Mouse (Mus musculus) liver, embryonic 14.5 days (tissue): ENCODE results near the gene Pdap1. TPM values are rescaled to one million over a fixed set of nuclear protein-coding genes. Genes with fewer than 3 reads are reported as not detected.
"Not testable (repeated sequence)": the region's sequence is repeated elsewhere in the genome, so short reads cannot be mapped to it uniquely, and the experiment has no call there.

ENCODE experiments used
- ATAC-seq: fragments of 200-750 bp; cut with Nextera tagmentation; 2 replicates; pipeline ENCODE4 v1.8.0; 2017; ENCODE audit warnings: moderate number of reproducible peaks, mild to moderate bottlenecking, moderate library complexity; ENCODE audit not compliant: insufficient read depth
- DNase-seq, 3 experiments: peaks; one replicate each; pipeline ENCODE4 v3.0.0-alpha.2; 2012 to 2013; ENCODE audit warnings: low read depth in 3 of 3, low spot score in 3 of 3
- H3K27ac ChIP-seq: fragments of 300-500 bp; sonication (generic); 2 replicates; pipeline ENCODE4 v1.5.1; 2014; ENCODE audit warnings: moderate library complexity, mild to moderate bottlenecking, control low read depth, inconsistent platforms
- H3K27me3 ChIP-seq: fragments of 300-500 bp; sonication (generic); 2 replicates; pipeline ENCODE4 v1.6.1; 2014; ENCODE audit warnings: mild to moderate bottlenecking, low read length, moderate library complexity; ENCODE audit not compliant: control insufficient read depth, insufficient read depth
- H3K36me3 ChIP-seq: fragments of 300-500 bp; sonication (generic); replicated peaks from 2 replicates; pipeline ENCODE4 v1.6.1; 2014; ENCODE audit warnings: low read depth; ENCODE audit not compliant: control insufficient read depth, insufficient read depth
- H3K4me1 ChIP-seq, 2 experiments: fragments of 200-500 bp in 1 of 2; fragments of 300-500 bp in 1 of 2; sonication (generic) in 1 of 2; replicated peaks; 2 replicates each; pipeline ENCODE4 v1.6.1; 2012 to 2014; ENCODE audit warnings: antibody characterized with exemption in 1 of 2, inconsistent platforms in 1 of 2, low read length in 1 of 2; ENCODE audit not compliant: control insufficient read depth in 2 of 2, insufficient read depth in 2 of 2
- H3K4me2 ChIP-seq: fragments of 300-500 bp; sonication (generic); 2 replicates; pipeline ENCODE4 v1.6.1; 2014; ENCODE audit warnings: low read depth, mild to moderate bottlenecking, control low read depth, moderate library complexity
- H3K4me3 ChIP-seq, 2 experiments: fragments of 200-500 bp in 1 of 2; fragments of 300-500 bp in 1 of 2; sonication (generic) in 1 of 2; 2 replicates each; pipeline ENCODE4 v1.5.1; 2012 to 2014; ENCODE audit warnings: low read depth in 2 of 2, low read length in 2 of 2, mild to moderate bottlenecking in 2 of 2, control low read depth in 1 of 2, inconsistent platforms in 1 of 2, moderate library complexity in 1 of 2; ENCODE audit not compliant: insufficient read depth in 1 of 2
- H3K9ac ChIP-seq: fragments of 300-500 bp; sonication (generic); replicated peaks from 2 replicates; pipeline ENCODE4 v1.6.1; 2014; ENCODE audit warnings: mild to moderate bottlenecking, control low read depth, moderate library complexity
- H3K9me3 ChIP-seq: fragments of 300-500 bp; sonication (generic); 2 replicates; pipeline ENCODE4 v1.6.1; 2016; ENCODE audit warnings: low read length, mixed read lengths; ENCODE audit not compliant: control insufficient read depth
- CTCF ChIP-seq: IDR thresholded peaks from 2 replicates; pipeline ENCODE4 v1.5.1; 2016; ENCODE audit warnings: antibody characterized with exemption, low read depth, control low read depth
- EP300 ChIP-seq: IDR thresholded peaks from 2 replicates; pipeline ENCODE4 v1.6.1; 2016; ENCODE audit warnings: antibody characterized with exemption, low read depth
- WGBS: fragments of 180-500 bp; shearing (Covaris S2); extraction: QIAGEN DNeasy Blood & Tissue Kit; methylation state at CpG from one replicate; pipeline ENCODE4 v1.1.7; 2014; ENCODE audit not compliant: insufficient replicate concordance; 5-methylcytosine and 5-hydroxymethylcytosine counted together
- polyA plus RNA-seq, 2 experiments: library from polyadenylated mRNA; depleted of rRNA in 1 of 2; stranded (reverse) in 1 of 2; unstranded in 1 of 2; fragments of >200 nt; fragmentation: Nextera tagmentation in 1 of 2; extraction: Ambion mirVana in 1 of 2; gene quantifications; 2 replicates each; pipeline versions ENCODE4 v1.2.1 to v1.2.3; 2012 to 2014

Gene Pdap1
- polyA plus RNA-seq, 2 experiments = 44.0 to 44.4 TPM

- Histone ChIP-seq H3K9ac (no peak overlapping the region), H3K4me1 (no peaks in the 10 kb centered on the region), H3K9me3 (no peaks in the 10 kb centered on the region), H3K4me2 (no peak overlapping the region), H3K4me3 (no peak overlapping the region), H3K36me3 (peaks cover 62% of the 10 kb centered on the region), H3K27ac (no peak overlapping the region), H3K27me3 (no peaks in the 10 kb centered on the region)
- TF ChIP-seq CTCF (no peak), EP300 (no peak)
- ATAC-seq (no peak), DNase-seq (no peak)
- 65% methylated on average over 3 of the region's 3 CpGs for WGBS
Observed at GRCm38 (mm10) chr5:145130995-145131394, 9.0 kb downstream of the Pdap1 start.

- TF ChIP-seq EP300 = no peak
- TF ChIP-seq CTCF = no peak
- Histone ChIP-seq H3K4me2 (no peak overlapping the region), H3K4me1 (no peaks in the 10 kb centered on the region), H3K9ac (no peak overlapping the region), H3K9me3 (no peaks in the 10 kb centered on the region), H3K27ac (no peak overlapping the region), H3K36me3 (peaks cover 59% of the 10 kb centered on the region), H3K27me3 (no peaks in the 10 kb centered on the region), H3K4me3 (no peak overlapping the region)
- no peak for DNase-seq
- ATAC-seq = no peak
- 69% methylated on average over 11 of the region's 11 CpGs for WGBS
Observed at GRCm38 (mm10) chr5:145130191-145130590, 9.8 kb downstream of the Pdap1 start.

GRCm38 (mm10) chr5:145129773-145130172 lies 10.3 kb downstream of the Pdap1 start:
- not testable (repeated sequence) for ATAC-seq, H3K4me1 ChIP-seq, DNase-seq, H3K9ac ChIP-seq, H3K9me3 ChIP-seq, H3K27me3 ChIP-seq, H3K4me2 ChIP-seq, H3K27ac ChIP-seq, H3K4me3 ChIP-seq
- WGBS = 74% methylated on average over 4 of the region's 6 CpGs
- H3K36me3 ChIP-seq = peaks cover 55% of the 10 kb centered on the region

GRCm38 (mm10) chr5:145129124-145129523 lies 10.9 kb downstream of the Pdap1 start:
- WGBS = 87% methylated on average over 4 of the region's 4 CpGs
- TF ChIP-seq EP300 (no peak), CTCF (no peak)
- Histone ChIP-seq H3K4me2 (no peak overlapping the region), H3K4me1 (no peaks in the 10 kb centered on the region), H3K9ac (no peak overlapping the region), H3K36me3 (peaks cover 51% of the 10 kb centered on the region), H3K4me3 (no peak overlapping the region), H3K27me3 (no peaks in the 10 kb centered on the region), H3K9me3 (no peaks in the 10 kb centered on the region), H3K27ac (no peak overlapping the region)
- DNase-seq (no peak), ATAC-seq (no peak)

- no peak for DNase-seq
- Histone ChIP-seq H3K4me2 (no peak overlapping the region), H3K4me1 (no peaks in the 10 kb centered on the region), H3K9ac (no peak overlapping the region), H3K27ac (no peak overlapping the region), H3K4me3 (no peak overlapping the region), H3K27me3 (no peaks in the 10 kb centered on the region), H3K36me3 (peaks cover 27% of the 10 kb centered on the region), H3K9me3 (no peaks in the 10 kb centered on the region)
- 87% methylated on average over 9 of the region's 9 CpGs for whole genome bisulfite sequencing
- no peak for ATAC-seq
- TF ChIP-seq EP300 (no peak), CTCF (no peak)
Observed at GRCm38 (mm10) chr5:145126580-145126979, 13.5 kb downstream of the Pdap1 start.

GRCm38 (mm10) chr5:145123396-145123795 lies 16.6 kb downstream of the Pdap1 start:
- Histone ChIP-seq H3K4me1 (no peaks in the 10 kb centered on the region), H3K9ac (no peak overlapping the region), H3K27ac (no peak overlapping the region), H3K27me3 (no peaks in the 10 kb centered on the region), H3K36me3 (peaks cover 10% of the 10 kb centered on the region), H3K4me2 (no peak overlapping the region), H3K4me3 (no peak overlapping the region), H3K9me3 (no peaks in the 10 kb centered on the region)
- TF ChIP-seq EP300 (no peak), CTCF (no peak)
- 84% methylated on average over 19 of the region's 19 CpGs for WGBS
- DNase-seq (no peak), ATAC-seq (no peak)
